Mouse (Mus musculus) cortical plate, adult 2 months (tissue): ENCODE data around the gene Uxs1.

ENCODE experiments used
- CTCF ChIP-seq: fragments of 200-500 bp; IDR thresholded peaks from 2 replicates; pipeline ENCODE4 v1.5.1; 2011; ENCODE audit warnings: mild to moderate bottlenecking, control low read depth, low read length; ENCODE audit not compliant: insufficient read depth; ENCODE audit errors: extremely low read depth
- POLR2A ChIP-seq: fragments of 200-500 bp; IDR thresholded peaks from 2 replicates; pipeline ENCODE4 v1.6.1; 2011; ENCODE audit warnings: mild to moderate bottlenecking, low read length, control low read depth; ENCODE audit not compliant: insufficient read depth; ENCODE audit errors: extremely low read depth

DNA sequence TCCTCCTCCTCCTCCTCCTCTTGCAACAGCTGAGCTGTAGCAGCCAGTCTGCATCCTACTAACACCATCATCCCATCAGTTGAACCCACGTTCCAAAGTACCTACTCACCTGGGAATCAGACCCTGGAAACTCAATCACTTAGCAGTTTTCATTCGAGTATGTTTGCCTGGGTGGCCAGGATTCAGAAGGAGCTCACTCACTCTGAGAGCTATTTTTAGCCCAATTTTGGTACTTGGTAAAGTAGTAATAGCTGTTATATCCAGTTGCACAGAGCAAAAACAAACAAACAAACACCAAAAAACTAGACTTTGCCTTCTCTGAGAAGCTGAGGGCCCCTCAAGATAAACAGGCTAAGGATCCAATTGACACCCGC, 985 bp downstream of the Uxs1 start:
- TF ChIP-seq POLR2A: no peak
- no peak for TF ChIP-seq CTCF
